Mouse (Mus musculus): ENCODE results near the gene Atp6v0e2.

DNA sequence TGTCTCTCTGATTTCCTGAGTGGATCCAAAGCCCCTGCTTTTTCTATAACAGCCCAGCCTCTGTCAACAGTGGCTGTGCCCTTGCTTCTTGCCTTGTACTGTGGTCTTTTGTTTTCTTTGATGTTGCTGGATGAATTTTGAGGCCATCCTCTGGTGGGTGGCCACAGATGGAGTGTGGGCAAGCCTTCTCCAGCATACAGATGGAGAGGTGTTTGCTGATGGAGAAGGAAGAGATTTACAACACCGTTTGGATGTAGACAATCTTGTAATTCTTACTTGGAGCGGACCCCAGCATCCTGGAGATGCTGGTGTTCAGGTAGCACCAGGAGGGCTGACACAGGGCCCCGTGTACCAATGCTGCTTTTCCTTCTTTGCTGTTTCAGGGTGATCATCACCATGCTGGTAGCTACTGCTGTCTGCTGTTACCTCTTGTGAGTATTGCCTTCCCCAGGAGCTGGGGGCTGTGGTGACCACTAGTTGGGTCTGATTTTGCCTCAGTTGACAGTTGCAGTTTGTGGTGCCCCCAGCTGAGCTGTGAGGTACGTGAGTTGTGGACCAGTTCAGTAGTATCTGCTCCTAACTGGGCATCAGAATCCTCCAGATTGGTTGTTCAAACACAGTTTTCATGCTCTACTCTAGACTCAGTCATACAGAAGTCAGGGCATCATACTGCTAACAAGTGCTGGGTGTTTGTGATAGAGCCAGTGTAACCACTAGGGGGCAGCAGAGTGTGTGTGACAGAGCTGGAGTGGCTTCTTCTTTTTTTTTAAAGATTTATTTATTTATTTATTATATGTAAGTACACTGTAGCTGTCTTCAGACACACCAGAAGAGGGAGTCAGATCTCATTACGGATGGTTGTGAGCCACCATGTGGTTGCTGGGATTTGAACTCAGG lies 1.7 kb downstream of the Atp6v0e2 start:
- no peak for TF ChIP-seq POLR2A (IDR thresholded peaks at IDR 0.05; ENCODE audit: borderline replicate concordance, low read depth, low read length)
- no peak for TF ChIP-seq CTCF (IDR thresholded peaks at IDR 0.05; ENCODE audit: low read depth, low read length)
